Mouse (Mus musculus) gastrocnemius, postnatal 4 days (tissue): Measurements from ENCODE around the gene Olfr1242. TPM values are rescaled to one million over a fixed set of nuclear protein-coding genes. Genes with fewer than 3 reads are reported as not detected.

Source experiments
- DNase-seq, 2 experiments: peaks; one replicate each; pipeline ENCODE4 v3.0.0; 2021 to 2022; ENCODE audit warnings: low spot score in 2 of 2, mixed read lengths in 2 of 2
- long read RNA-seq, 2 experiments: library from polyadenylated mRNA; stranded (forward); transcript quantifications; one replicate each; pipeline ENCODE4 v2.0.0; 2021
- total RNA-seq, 2 experiments: library from RNA; stranded (reverse); gene quantifications; 2 replicates each; pipeline ENCODE4 v1.2.3; 2021

Gene Olfr1242
- total RNA-seq: not detected
- long read RNA-seq, experiment 1: 0 reads
- long read RNA-seq, experiment 2: 0 reads

GRCm38 (mm10) chr2:89498235-89498634 is at the start of gene Olfr1242:
TSS of gene Olfr1242 (minus strand) at chr2:89498335.
- no peak for DNase-seq

GRCm38 (mm10) chr2:89544516-89544915 is 46.4 kb upstream of the Olfr1242 start:
- DNase-seq: no peak

GRCm38 (mm10) chr2:89539923-89540322 is 41.8 kb upstream of the Olfr1242 start:
- DNase-seq: no peak

GRCm38 (mm10) chr2:89531387-89531786 is 33.3 kb upstream of the Olfr1242 start, which contains the start of gene Olfr1243:
TSS of gene Olfr1243 (minus strand) at chr2:89531487.
- no peak for DNase-seq

GRCm38 (mm10) chr2:89487026-89487425 is 11.1 kb downstream of the Olfr1242 start, which contains the start of gene Olfr1241:
TSS of gene Olfr1241 (minus strand) at chr2:89487126.
- no peak for DNase-seq

GRCm38 (mm10) chr2:89442900-89443299 is 55.2 kb downstream of the Olfr1242 start, which contains the start of gene Olfr1240:
TSS of gene Olfr1240 (minus strand) at chr2:89443000.
- DNase-seq: no peak

Other genes starting within 250 kb of the Olfr1242 start
- not detected for gene Olfr1228, start 244.3 kb downstream of the Olfr1242 start, total RNA-seq
- gene Olfr1229, start 210.3 kb downstream of the Olfr1242 start, total RNA-seq: not detected
- gene Olfr1230, start 201.1 kb downstream of the Olfr1242 start, total RNA-seq: not detected
- not detected for gene Olfr1231, start 191.3 kb downstream of the Olfr1242 start, total RNA-seq
- gene Olfr1232, start 168.7 kb downstream of the Olfr1242 start, total RNA-seq: not detected
- gene Olfr1233, start 155.9 kb downstream of the Olfr1242 start, total RNA-seq: not detected
- gene Olfr1234, start 133.5 kb downstream of the Olfr1242 start, total RNA-seq: not detected
- gene Olfr1238, start 88.7 kb downstream of the Olfr1242 start, total RNA-seq: not detected
- not detected for gene Olfr1239, start 77.9 kb downstream of the Olfr1242 start, total RNA-seq
- gene Olfr1240, start 55.3 kb downstream of the Olfr1242 start, total RNA-seq: not detected
- gene Olfr1241, start 11.2 kb downstream of the Olfr1242 start, total RNA-seq: not detected
- not detected for gene Olfr1243, start 33.2 kb upstream of the Olfr1242 start, total RNA-seq
- not detected for gene Olfr1245, start 80.1 kb upstream of the Olfr1242 start, total RNA-seq
- gene Olfr1246, start 94.8 kb upstream of the Olfr1242 start, total RNA-seq: not detected
- gene Olfr1247, start 115.8 kb upstream of the Olfr1242 start, total RNA-seq: under 1 TPM; 0.07 to 0.08 TPM
- not detected for gene Olfr1248, start 119.9 kb upstream of the Olfr1242 start, total RNA-seq
- gene Olfr1249, start 136.6 kb upstream of the Olfr1242 start, total RNA-seq: not detected
- not detected for gene Olfr1250, start 163.1 kb upstream of the Olfr1242 start, total RNA-seq
- not detected for gene Olfr1251, start 173.6 kb upstream of the Olfr1242 start, total RNA-seq
- not detected for gene Olfr1252, start 226.7 kb upstream of the Olfr1242 start, total RNA-seq